Mouse (Mus musculus) left cerebral cortex, adult 11 months (tissue): ENCODE results near the gene Mab21l2.

Source experiments
- DNase-seq: peaks from one replicate; pipeline ENCODE4 v3.0.0; 2022; ENCODE audit warnings: low spot score

Mab21l2 gene

DNA sequence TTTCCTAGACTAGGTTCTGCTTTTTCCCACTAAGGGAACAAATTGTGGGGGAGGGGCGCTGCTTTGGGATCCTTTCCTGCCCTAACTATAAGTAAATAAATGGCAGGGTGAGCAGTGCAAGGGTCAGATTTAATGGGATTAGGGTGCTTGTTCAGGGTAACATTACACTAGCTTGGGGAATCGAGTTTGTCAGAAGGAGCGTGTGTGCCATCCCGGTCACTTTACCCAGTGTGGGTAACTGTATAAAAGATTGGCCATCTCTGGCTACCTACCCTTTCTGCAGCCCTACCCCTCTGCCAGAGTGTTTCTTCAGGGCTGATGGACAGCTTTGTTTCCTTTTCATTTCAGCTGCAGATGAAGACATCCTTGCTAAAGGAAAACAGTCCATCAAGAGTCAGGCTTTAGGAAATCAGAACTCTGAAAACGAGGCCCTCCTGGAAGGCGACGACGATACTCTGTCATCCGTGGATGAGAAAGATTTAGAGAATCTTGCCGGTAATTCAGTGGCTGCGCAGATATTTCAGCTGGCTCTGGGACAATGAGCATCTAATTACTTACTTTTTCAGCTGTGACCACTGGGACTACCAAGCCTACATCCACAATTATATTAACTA is 8.8 kb downstream of the Mab21l2 start:
- DNase-seq = no peak

DNA sequence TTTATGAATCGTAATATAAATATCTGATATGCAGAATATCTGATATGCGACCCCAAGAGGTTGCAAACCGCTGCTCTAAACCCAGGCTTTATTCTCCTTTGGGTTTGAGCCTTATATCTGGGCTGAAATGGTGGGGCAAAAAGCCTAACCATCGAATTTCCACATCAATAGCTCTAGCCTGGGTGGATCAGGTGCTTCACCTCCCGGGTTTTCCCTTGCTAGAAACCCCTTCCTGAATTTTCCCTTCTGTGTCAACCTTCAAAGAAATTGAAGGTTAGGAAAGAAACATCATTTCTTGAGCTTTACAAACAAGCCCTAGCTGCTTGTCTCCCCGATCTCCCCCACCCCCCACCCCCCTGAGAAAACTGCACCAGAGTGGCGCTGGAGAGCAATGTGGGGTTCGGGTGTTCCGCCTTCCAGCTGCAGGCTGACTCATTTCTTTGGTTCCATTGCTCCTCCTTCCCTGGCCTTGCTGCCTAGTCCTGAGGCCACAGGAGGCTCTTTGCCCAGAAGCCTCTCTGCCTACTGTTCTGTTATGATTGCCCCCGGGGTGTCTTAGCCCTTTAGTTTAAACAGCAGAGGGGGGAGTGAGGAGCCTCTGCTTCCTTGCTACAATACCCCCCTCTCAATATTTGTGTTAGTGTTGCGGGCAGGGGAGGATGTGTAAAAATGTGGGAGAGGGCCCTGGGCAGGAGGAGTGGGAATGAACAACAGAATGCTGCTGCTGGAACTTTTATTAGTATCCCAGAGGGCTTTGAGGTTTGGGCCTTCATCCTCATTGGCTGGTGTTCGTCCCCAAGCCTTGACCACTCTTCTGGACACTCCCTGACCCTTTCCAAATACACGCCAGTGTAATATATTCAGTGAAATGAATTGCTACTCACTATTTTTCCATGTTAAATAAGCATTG is 9.5 kb downstream of the Mab21l2 start:
- no peak for DNase-seq

DNA sequence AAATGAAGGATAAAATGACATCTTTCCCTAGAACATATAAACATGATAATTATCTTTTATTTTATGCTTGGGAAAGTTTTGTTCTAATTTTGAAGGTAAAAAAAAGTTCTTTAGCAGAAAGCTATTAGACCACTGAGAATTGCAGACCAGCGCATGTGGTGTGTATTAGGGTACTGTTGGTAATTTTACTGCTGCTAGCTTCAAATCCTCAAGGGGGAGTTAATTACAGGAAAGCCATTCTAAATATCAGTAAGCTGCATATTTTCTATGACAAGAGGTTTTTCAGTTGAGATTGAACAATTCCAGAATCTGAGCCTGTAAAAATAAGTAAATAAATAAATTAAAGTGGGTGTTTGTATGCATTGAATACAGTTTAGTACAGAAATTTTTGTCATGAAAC is 11.7 kb downstream of the Mab21l2 start:
- no peak for DNase-seq

DNA sequence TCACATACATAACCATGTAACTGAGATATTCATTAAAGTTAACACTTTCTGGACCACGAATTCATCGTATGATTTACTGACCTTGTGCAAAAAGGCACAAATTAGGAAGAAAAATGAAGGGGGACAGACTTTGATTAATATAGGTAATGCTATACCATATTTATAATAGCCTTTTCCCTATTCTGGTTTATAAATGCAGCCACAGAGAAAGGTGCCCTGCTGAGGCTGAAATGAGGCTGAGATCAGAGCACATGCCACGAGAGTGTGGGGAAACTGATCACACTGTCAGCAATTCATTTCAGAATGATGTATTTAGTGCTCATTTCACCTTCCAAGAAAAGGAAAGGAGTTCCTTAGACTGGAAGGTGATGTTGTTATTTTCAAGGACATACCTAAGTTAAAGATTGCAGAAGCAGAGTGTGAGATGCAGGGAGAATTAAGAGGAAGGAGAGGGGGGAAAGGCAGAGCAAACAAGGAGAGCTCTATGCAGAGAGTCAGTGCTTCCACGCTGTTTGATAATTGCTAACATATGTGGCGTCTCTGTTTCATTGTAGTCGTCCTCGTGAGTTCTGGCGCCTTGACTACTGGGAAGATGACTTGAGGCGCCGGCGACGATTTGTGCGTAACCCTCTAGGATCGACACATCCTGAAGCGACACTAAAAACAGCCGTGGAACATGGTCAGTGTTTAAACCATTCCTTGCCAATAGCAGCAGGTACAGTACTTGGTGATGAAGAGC is 16.7 kb downstream of the Mab21l2 start:
- no peak for DNase-seq

DNA sequence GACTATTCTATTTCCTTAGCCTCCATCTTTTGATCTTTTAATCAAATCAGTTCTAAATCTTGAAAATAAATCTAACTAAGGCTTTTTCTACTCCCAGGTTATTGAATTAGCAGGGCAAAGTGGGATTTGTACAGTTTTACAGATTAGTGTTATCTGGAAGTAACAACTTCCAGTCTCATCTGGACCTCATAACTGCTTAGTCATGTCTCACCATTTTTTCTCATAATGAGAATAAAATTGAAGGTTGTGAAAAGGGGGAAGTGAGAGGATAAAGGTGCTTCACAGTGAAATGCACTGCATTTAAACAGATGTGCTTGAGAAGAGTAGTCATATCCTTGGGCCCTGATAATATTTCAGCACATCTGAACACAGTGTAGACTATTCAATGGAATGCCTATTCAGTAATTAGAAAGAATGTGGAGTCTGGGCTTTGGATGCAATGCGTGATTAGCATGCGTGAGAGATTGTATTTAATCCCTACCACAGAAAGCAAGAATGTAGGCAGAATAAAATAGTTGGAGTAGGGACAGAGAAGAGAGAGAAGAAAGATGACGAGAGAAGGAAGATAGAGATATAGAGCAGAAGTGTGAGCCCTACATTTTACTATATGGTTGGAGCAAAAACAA is 25.4 kb downstream of the Mab21l2 start:
- no peak for DNase-seq

DNA sequence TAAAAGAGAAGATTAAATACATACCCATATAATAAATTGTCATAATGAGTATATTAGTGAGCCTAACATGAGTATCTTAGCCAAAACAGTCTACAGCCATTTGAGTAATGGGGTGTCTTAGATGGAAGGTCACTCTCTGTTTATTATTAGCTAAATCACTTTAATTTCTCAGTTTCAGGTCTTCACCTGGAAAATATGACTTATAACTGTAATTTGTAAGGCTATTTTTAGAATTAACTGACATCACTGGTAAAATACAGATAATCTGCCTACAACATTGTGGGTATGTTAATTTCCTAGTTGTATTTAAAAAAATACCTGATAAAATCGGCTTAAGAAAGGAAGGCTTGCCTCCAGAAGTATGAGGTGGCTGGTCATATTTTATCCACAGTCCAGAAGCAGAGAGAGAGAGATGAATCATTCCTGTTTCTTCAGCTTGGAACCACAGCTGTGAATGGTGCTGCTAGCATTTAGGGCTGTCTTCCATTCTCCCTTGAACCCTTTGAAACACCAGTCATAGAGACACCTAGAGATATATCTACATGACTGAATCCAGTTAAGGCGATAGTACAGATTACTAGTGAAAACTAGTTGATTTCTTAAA is 29.8 kb downstream of the Mab21l2 start:
- no peak for DNase-seq

DNA sequence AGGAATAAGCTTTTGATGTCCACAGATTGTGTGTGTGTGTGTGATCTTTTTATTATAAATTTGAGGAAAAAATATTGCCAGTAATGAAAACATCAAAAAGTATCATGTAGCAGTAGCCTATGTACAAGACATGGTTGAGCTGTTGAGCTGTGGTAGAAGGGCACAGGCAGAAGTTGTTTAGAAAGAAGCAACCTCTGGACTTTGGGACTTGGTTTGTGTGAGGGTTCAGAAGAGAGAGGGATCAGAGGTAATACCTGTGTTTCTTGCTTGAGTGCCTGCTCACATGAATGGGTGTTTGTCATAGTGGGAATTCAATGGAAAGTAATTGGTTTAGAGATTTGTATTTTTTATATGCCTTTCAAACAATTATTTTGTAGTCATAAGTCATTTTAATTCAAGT is 47.8 kb downstream of the Mab21l2 start:
- DNase-seq = no peak
